In genomic region chr1:157244453-157244790, GRCm38 (mm10) we compare ENCODE assay signal across 12 mouse cellular contexts.
DNase-seq lines count a peak whose midpoint lies in the region; ATAC-seq and TF ChIP-seq lines count a peak whose summit lies in the region.
"Had no signal": no experiment of that assay in that cellular context is flagged by ENCODE, and none has a peak within 500 bp of the region (broad histone marks: within the 10 kb centered on the region; RNA-seq: fewer than 3 reads in every experiment).

No protein-coding gene starts in this region.

- no peak overlapping the region; the same call in 1 of the 2 replicates for H3K4me3 ChIP-seq in heart, embryonic 11.5 days (ENCODE audit: low read depth, low read length)
- H3K4me3 ChIP-seq in forebrain, embryonic 13.5 days, result peak overlapping the region; percentile 39
- peak overlapping the region; percentile 34 for H3K4me3 ChIP-seq in midbrain, embryonic 12.5 days

- H3K9me3 ChIP-seq in heart, embryonic 11.5 days (replicated peaks; ENCODE audit: control insufficient read depth, low read length), result no peaks in the 10 kb centered on the region
- no peaks in the 10 kb centered on the region for H3K9me3 ChIP-seq in forebrain, embryonic 13.5 days (replicated peaks)
- no peaks in the 10 kb centered on the region for H3K9me3 ChIP-seq in midbrain, embryonic 12.5 days

- no peaks in the 10 kb centered on the region for H3K27me3 ChIP-seq in heart, embryonic 11.5 days (ENCODE audit: control insufficient read depth, insufficient read depth, low read length)
- H3K27me3 ChIP-seq in forebrain, embryonic 13.5 days, result no peaks in the 10 kb centered on the region
- H3K27me3 ChIP-seq in midbrain, embryonic 12.5 days, result no peaks in the 10 kb centered on the region
- H3K27me3 ChIP-seq: Patski had no signal

- no peak for ATAC-seq in heart, embryonic 11.5 days (replicated peaks; ENCODE audit: insufficient number of reproducible peaks, low FRiP score, low TSS enrichment)
- peak; percentile 77 for ATAC-seq in forebrain, embryonic 13.5 days
- peak; percentile 77 for ATAC-seq in midbrain, embryonic 12.5 days (ENCODE audit: low FRiP score, low read depth)
- no peak for ATAC-seq in megakaryocyte, adult 5-6 weeks (ENCODE audit: poor library complexity, severe bottlenecking)
- ATAC-seq: Patski had no signal

- WGBS in heart, embryonic 11.5 days (ENCODE audit: insufficient replicate concordance), result 59% methylated on average over 5 of the region's 5 CpGs
- WGBS in forebrain, embryonic 13.5 days, result 17% methylated on average over 5 of the region's 5 CpGs
- WGBS in midbrain, embryonic 12.5 days, result 23% methylated on average over 5 of the region's 5 CpGs

- TF ChIP-seq CTCF in brain, embryonic 14.5 days (IDR thresholded peaks at IDR 0.05; ENCODE audit: borderline replicate concordance, extremely low read depth, insufficient read depth, insufficient read length), result no peak

- DNase-seq in heart, adult 11 months, result no peak
- DNase-seq in brain, embryonic 14.5 days (ENCODE audit: low read depth), result peak; percentile 92
- no peak for DNase-seq in right cerebral cortex, adult 2 months (ENCODE audit: low spot score in 2 of 2)
- no peak for DNase-seq in adrenal gland, postnatal 36 days
- DNase-seq: heart, postnatal 36 days; thymus, postnatal 25 days had no signal

- H3K4me2 ChIP-seq in heart, embryonic 11.5 days, result peak overlapping the region; percentile 10
- peak overlapping the region; percentile 56 for H3K4me2 ChIP-seq in forebrain, embryonic 13.5 days
- H3K4me2 ChIP-seq in midbrain, embryonic 12.5 days (replicated peaks), result peak overlapping the region; percentile 53

- TF ChIP-seq POLR2A in brain, embryonic 14.5 days (IDR thresholded peaks at IDR 0.05; ENCODE audit: borderline replicate concordance, extremely low read depth, insufficient read depth, insufficient read length, poor library complexity, severe bottlenecking), result 0 out of 2 replicates have a peak, but pooled peaks have one; percentile 7

- 0 out of 2 replicates have a peak overlapping the region, but pooled peaks have one; percentile 35 for H3K27ac ChIP-seq in heart, embryonic 11.5 days (ENCODE audit: low read depth, low read length)
- H3K27ac ChIP-seq in forebrain, embryonic 13.5 days, result peak overlapping the region; percentile 85
- H3K27ac ChIP-seq in midbrain, embryonic 12.5 days (replicated peaks), result peak overlapping the region; percentile 90
- H3K27ac ChIP-seq: liver, embryonic 14.5 days had no signal

- no peaks in the 10 kb centered on the region for H3K36me3 ChIP-seq in heart, embryonic 11.5 days (ENCODE audit: control insufficient read depth, insufficient read depth, low read length)
- no peaks in the 10 kb centered on the region for H3K36me3 ChIP-seq in forebrain, embryonic 13.5 days (ENCODE audit: poor library complexity, severe bottlenecking)
- H3K36me3 ChIP-seq in midbrain, embryonic 12.5 days, result no peaks in the 10 kb centered on the region

- H3K9ac ChIP-seq in heart, embryonic 11.5 days (ENCODE audit: low read depth, low read length), result no peak overlapping the region
- peak overlapping the region; percentile 69 for H3K9ac ChIP-seq in forebrain, embryonic 13.5 days
- peak overlapping the region; percentile 49 for H3K9ac ChIP-seq in midbrain, embryonic 12.5 days (replicated peaks)
- H3K9ac ChIP-seq: liver, embryonic 14.5 days had no signal

- peaks cover 6% of the 10 kb centered on the region for H3K4me1 ChIP-seq in heart, embryonic 11.5 days (ENCODE audit: control insufficient read depth, insufficient read depth, low read length)
- H3K4me1 ChIP-seq in forebrain, embryonic 13.5 days, result peaks cover 18% of the 10 kb centered on the region
- peaks cover 13% of the 10 kb centered on the region for H3K4me1 ChIP-seq in midbrain, embryonic 12.5 days

Comparison
In these comparisons a context has a peak if more than half of its experiments do, and no peak if none do; other contexts are left out.
1. ATAC-seq: peak in forebrain, embryonic 13.5 days (single experiment) and midbrain, embryonic 12.5 days (single experiment); none in heart, embryonic 11.5 days (single experiment) and megakaryocyte, adult 5-6 weeks (single experiment).
2. H3K27ac ChIP-seq: peak in every context shown above with its lines; median percentile 90 in midbrain, embryonic 12.5 days; 85 in forebrain, embryonic 13.5 days; 35 in heart, embryonic 11.5 days.
3. Peak in every context shown above with its lines, with median percentiles within 50 percentile points of each other: H3K4me2 ChIP-seq.